Mouse (Mus musculus): ENCODE measurements around the gene Tssc4. TPM values are rescaled to one million over a fixed set of nuclear protein-coding genes. Genes with fewer than 3 reads are reported as not detected.

Gene Tssc4
- total and polyA plus RNA-seq, 3 experiments = 44.1 to 55.1 (median 49.8) TPM

- no peak overlapping the region for H3K4me3 ChIP-seq (replicated peaks in 1 of 3; ENCODE audit: low read depth in 2 of 3, low read length in 2 of 3, poor library complexity in 1 of 3)
- peaks cover 38 to 81% of the 10 kb centered on the region in 2 experiments for H3K36me3 ChIP-seq (replicated peaks in 1 of 2; ENCODE audit: control insufficient read depth in 1 of 2, insufficient read depth in 1 of 2, low read length in 1 of 2)
- no peaks in the 10 kb centered on the region for H3K9me3 ChIP-seq (replicated peaks; ENCODE audit: low read length)
- TF ChIP-seq MEF2A (IDR thresholded peaks at IDR 0.05; ENCODE audit: borderline replicate concordance, low read depth, low read length) (no peak), BHLHE40 (IDR thresholded peaks at IDR 0.05; ENCODE audit: low read depth, low read length) (no peak), POLR2A (IDR thresholded peaks at IDR 0.05; ENCODE audit: low read depth, low read length) (no peak)
- in situ Hi-C loops (cut with MboI; ENCODE audit: low pct_ligation_motif_present, low pct_unique_long_range_greater_than_20kb, low sequenced_read_pairs) = no loop called here
- no peak for DNase-seq (ENCODE audit: extremely low read depth)
- no peak overlapping the region for H3K9ac ChIP-seq (ENCODE audit: insufficient read depth, low read depth)
- peaks cover 91% of the 10 kb centered on the region for H3K79me2 ChIP-seq (replicated peaks; ENCODE audit: control insufficient read depth, extremely low read depth, insufficient read depth, poor library complexity, severe bottlenecking)
- H3K4me2 ChIP-seq (ENCODE audit: insufficient read depth, low read depth, poor library complexity, severe bottlenecking) = 0 out of 2 replicates have a peak overlapping the region, but pooled peaks have one; percentile 2
- no peaks in the 10 kb centered on the region for H3K27me3 ChIP-seq (replicated peaks)
- H3K4me1 ChIP-seq (ENCODE audit: control insufficient read depth in 1 of 2, insufficient read depth in 2 of 2) = peaks cover 38 to 72% of the 10 kb centered on the region in 2 experiments
- no peak overlapping the region for H3K27ac ChIP-seq (ENCODE audit: insufficient read depth, low read depth)
- dilution Hi-C loops (cut with MboI; ENCODE audit: extremely low pct_ligation_motif_present, extremely low pct_unique_long_range_greater_than_20kb, low sequenced_read_pairs) = no loop called here
Observed at GRCm38 (mm10) chr7:143057023-143057422, 12.0 kb upstream of the Tssc4 start.

- Histone ChIP-seq H3K4me3 (replicated peaks in 1 of 3; ENCODE audit: low read depth in 2 of 3, low read length in 2 of 3, poor library complexity in 1 of 3) (no peak overlapping the region), H3K36me3 (replicated peaks in 1 of 2; ENCODE audit: control insufficient read depth in 1 of 2, insufficient read depth in 1 of 2, low read length in 1 of 2) (peaks cover 44 to 88% of the 10 kb centered on the region in 2 experiments), H3K9ac (ENCODE audit: insufficient read depth, low read depth) (peak overlapping the region; percentile 10; the same call in 1 of the 2 replicates), H3K27me3 (replicated peaks) (no peaks in the 10 kb centered on the region), H3K79me2 (replicated peaks; ENCODE audit: control insufficient read depth, extremely low read depth, insufficient read depth, poor library complexity, severe bottlenecking) (peaks cover 91% of the 10 kb centered on the region), H3K27ac (ENCODE audit: insufficient read depth, low read depth) (peak overlapping the region; percentile 40), H3K9me3 (replicated peaks; ENCODE audit: low read length) (no peaks in the 10 kb centered on the region), H3K4me2 (ENCODE audit: insufficient read depth, low read depth, poor library complexity, severe bottlenecking) (peak overlapping the region; percentile 9; the same call in 1 of the 2 replicates), H3K4me1 (ENCODE audit: control insufficient read depth in 1 of 2, insufficient read depth in 2 of 2) (peaks cover 37 to 69% of the 10 kb centered on the region in 2 experiments)
- DNase-seq (ENCODE audit: extremely low read depth) = no peak
- dilution Hi-C loops (cut with MboI; ENCODE audit: extremely low pct_ligation_motif_present, extremely low pct_unique_long_range_greater_than_20kb, low sequenced_read_pairs) (no loop called here), in situ Hi-C loops (cut with MboI; ENCODE audit: low pct_ligation_motif_present, low pct_unique_long_range_greater_than_20kb, low sequenced_read_pairs) (no loop called here)
- TF ChIP-seq MEF2A (IDR thresholded peaks at IDR 0.05; ENCODE audit: borderline replicate concordance, low read depth, low read length) (no peak), ELF1 (IDR thresholded peaks at IDR 0.05; ENCODE audit: low read depth, low read length) (no peak), MAFK (IDR thresholded peaks at IDR 0.05; ENCODE audit: insufficient replicate concordance, low read length) (no peak), KAT2A (IDR thresholded peaks at IDR 0.05; ENCODE audit: insufficient replicate concordance, low read length) (no peak), MAZ (IDR thresholded peaks at IDR 0.05; ENCODE audit: low read depth, low read length) (no peak), GABPA (IDR thresholded peaks at IDR 0.05; ENCODE audit: insufficient replicate concordance, low read depth, low read length) (no peak)
Observed at GRCm38 (mm10) chr7:143057667-143058220, 11.3 kb upstream of the Tssc4 start.

- H3K9ac ChIP-seq (ENCODE audit: insufficient read depth, low read depth) = no peak overlapping the region; the same call in 1 of the 2 replicates
- H3K9me3 ChIP-seq (replicated peaks; ENCODE audit: low read length) = no peaks in the 10 kb centered on the region
- H3K27me3 ChIP-seq (replicated peaks) = no peaks in the 10 kb centered on the region
- dilution Hi-C loops (cut with MboI; ENCODE audit: extremely low pct_ligation_motif_present, extremely low pct_unique_long_range_greater_than_20kb, low sequenced_read_pairs) (no loop called here), in situ Hi-C loops (cut with MboI; ENCODE audit: low pct_ligation_motif_present, low pct_unique_long_range_greater_than_20kb, low sequenced_read_pairs) (no loop called here)
- H3K4me1 ChIP-seq (ENCODE audit: control insufficient read depth in 1 of 2, insufficient read depth in 2 of 2) = peaks cover 37 to 69% of the 10 kb centered on the region in 2 experiments
- no peak for DNase-seq (ENCODE audit: extremely low read depth)
- peak overlapping the region; percentile 40 for H3K27ac ChIP-seq (ENCODE audit: insufficient read depth, low read depth)
- TF ChIP-seq EP300 (IDR thresholded peaks at IDR 0.05; ENCODE audit: low read length) (no peak), MEF2A (IDR thresholded peaks at IDR 0.05; ENCODE audit: borderline replicate concordance, low read depth, low read length) (peak; percentile 14; the same call in 1 of the 2 replicates)
- H3K36me3 ChIP-seq (replicated peaks in 1 of 2; ENCODE audit: control insufficient read depth in 1 of 2, insufficient read depth in 1 of 2, low read length in 1 of 2) = peaks cover 49 to 94% of the 10 kb centered on the region in 2 experiments
- H3K4me2 ChIP-seq (ENCODE audit: insufficient read depth, low read depth, poor library complexity, severe bottlenecking) = peak overlapping the region; percentile 32; the same call in 1 of the 2 replicates
- no peak overlapping the region for H3K4me3 ChIP-seq (replicated peaks in 1 of 3; ENCODE audit: low read depth in 2 of 3, low read length in 2 of 3, poor library complexity in 1 of 3)
- H3K79me2 ChIP-seq (replicated peaks; ENCODE audit: control insufficient read depth, extremely low read depth, insufficient read depth, poor library complexity, severe bottlenecking) = peaks cover 85% of the 10 kb centered on the region
Observed at GRCm38 (mm10) chr7:143058221-143058697, 10.8 kb upstream of the Tssc4 start.
